8 mouse cellular contexts compared by ENCODE assay signal in genomic region chr11:3761775-3762501, GRCm38 (mm10).
DNase-seq lines count a peak whose midpoint lies in the region; ATAC-seq and TF ChIP-seq lines count a peak whose summit lies in the region.

No protein-coding gene starts in this region.

- H3K36me3 ChIP-seq in embryonic facial prominence, embryonic 14.5 days (ENCODE audit: control insufficient read depth, insufficient read depth, low read length): no peaks in the 10 kb centered on the region
- no peaks in the 10 kb centered on the region for H3K36me3 ChIP-seq in intestine, embryonic 16.5 days (ENCODE audit: control insufficient read depth, insufficient read depth, low read length)
- 0 out of 2 replicates have a peak, but pooled peaks cover 2% of the 10 kb centered on the region for H3K36me3 ChIP-seq in midbrain, embryonic 16.5 days (ENCODE audit: control insufficient read depth, insufficient read depth, low read length)

- peak overlapping the region; percentile 84 for H3K27ac ChIP-seq in layer of hippocampus, adult 2 months
- H3K27ac ChIP-seq in bone marrow macrophage, adult 2 months (ENCODE audit: insufficient read depth, low read depth, low read length): no peak overlapping the region
- H3K27ac ChIP-seq in embryonic facial prominence, embryonic 14.5 days (replicated peaks; ENCODE audit: low read depth, low read length): no peak overlapping the region
- no peak overlapping the region for H3K27ac ChIP-seq in intestine, embryonic 16.5 days (ENCODE audit: low read length)
- H3K27ac ChIP-seq in midbrain, embryonic 16.5 days (ENCODE audit: low read length): peak overlapping the region; percentile 79

- no peak for TF ChIP-seq CTCF in layer of hippocampus, adult 2 months (conservative IDR thresholded peaks at IDR 0.05)
- no peak for TF ChIP-seq CTCF in bone marrow macrophage, adult 2 months (IDR thresholded peaks at IDR 0.05; ENCODE audit: low read depth, low read length)

- peak; percentile 41; the same call in 1 of the 2 replicates for ATAC-seq in embryonic facial prominence, embryonic 14.5 days (ENCODE audit: low read depth)
- peak; percentile 64 for ATAC-seq in intestine, embryonic 16.5 days
- peak; percentile 82 for ATAC-seq in midbrain, embryonic 16.5 days
- ATAC-seq in activated CD4-positive, CD25-positive, alpha-beta regulatory T cell, adult 4 months: no peak

- WGBS in embryonic facial prominence, embryonic 14.5 days: 1% methylated on average over 28 of the region's 90 CpGs
- WGBS in intestine, embryonic 16.5 days: under 1% methylated on average over 89 of the region's 90 CpGs
- WGBS in midbrain, embryonic 16.5 days: under 1% methylated on average over 79 of the region's 90 CpGs

- peak overlapping the region; percentile 61 for H3K4me3 ChIP-seq in layer of hippocampus, adult 2 months
- H3K4me3 ChIP-seq in bone marrow macrophage, adult 2 months (ENCODE audit: insufficient read depth, low read length): peak overlapping the region; percentile 34
- H3K4me3 ChIP-seq in embryonic facial prominence, embryonic 14.5 days (ENCODE audit: low read depth, low read length): peak overlapping the region; percentile 63
- peak overlapping the region; percentile 60 for H3K4me3 ChIP-seq in intestine, embryonic 16.5 days (ENCODE audit: low read length)
- H3K4me3 ChIP-seq in midbrain, embryonic 16.5 days (ENCODE audit: low read depth, low read length): peak overlapping the region; percentile 73

- no peak for TF ChIP-seq POLR2A in bone marrow macrophage, adult 2 months (IDR thresholded peaks at IDR 0.05; ENCODE audit: borderline replicate concordance, low read depth, low read length)

- H3K4me1 ChIP-seq in bone marrow macrophage, adult 2 months (ENCODE audit: control insufficient read depth, insufficient read depth, low read length): no peaks in the 10 kb centered on the region
- H3K4me1 ChIP-seq in embryonic facial prominence, embryonic 14.5 days (ENCODE audit: control insufficient read depth, insufficient read depth, low read length): 0 out of 2 replicates have a peak, but pooled peaks cover 5% of the 10 kb centered on the region
- H3K4me1 ChIP-seq in intestine, embryonic 16.5 days (ENCODE audit: control insufficient read depth, insufficient read depth, low read length): peaks cover 8% of the 10 kb centered on the region; the same call in 1 of the 2 replicates
- H3K4me1 ChIP-seq in midbrain, embryonic 16.5 days (ENCODE audit: control insufficient read depth, insufficient read depth, low read length): peaks cover 6% of the 10 kb centered on the region; the same call in 1 of the 2 replicates

- peaks cover 25% of the 10 kb centered on the region for H3K27me3 ChIP-seq in embryonic facial prominence, embryonic 14.5 days (replicated peaks; ENCODE audit: control insufficient read depth, insufficient read depth, low read length)
- H3K27me3 ChIP-seq in intestine, embryonic 16.5 days (replicated peaks; ENCODE audit: control insufficient read depth, insufficient read depth, low read length): peaks cover 35% of the 10 kb centered on the region
- H3K27me3 ChIP-seq in midbrain, embryonic 16.5 days (ENCODE audit: control insufficient read depth, insufficient read depth, low read depth, low read length): no peaks in the 10 kb centered on the region

- H3K4me2 ChIP-seq in embryonic facial prominence, embryonic 14.5 days (ENCODE audit: low read depth, low read length): peak overlapping the region; percentile 97
- peak overlapping the region; percentile 83 for H3K4me2 ChIP-seq in intestine, embryonic 16.5 days (ENCODE audit: low read depth, low read length)
- H3K4me2 ChIP-seq in midbrain, embryonic 16.5 days (ENCODE audit: low read length): peak overlapping the region; percentile 97

- H3K9ac ChIP-seq in embryonic facial prominence, embryonic 14.5 days (ENCODE audit: low read depth, low read length): peak overlapping the region; percentile 76
- H3K9ac ChIP-seq in intestine, embryonic 16.5 days (ENCODE audit: low read depth, low read length): peak overlapping the region; percentile 62
- peak overlapping the region; percentile 91 for H3K9ac ChIP-seq in midbrain, embryonic 16.5 days (ENCODE audit: low read depth, low read length)

- H3K9me3 ChIP-seq in embryonic facial prominence, embryonic 14.5 days (ENCODE audit: control insufficient read depth, low read length): no peaks in the 10 kb centered on the region
- H3K9me3 ChIP-seq in intestine, embryonic 16.5 days (ENCODE audit: control insufficient read depth, low read length): no peaks in the 10 kb centered on the region
- no peaks in the 10 kb centered on the region for H3K9me3 ChIP-seq in midbrain, embryonic 16.5 days (replicated peaks; ENCODE audit: control insufficient read depth, low read length, poor library complexity, severe bottlenecking)

- no peak for DNase-seq in layer of hippocampus, adult 2 months (ENCODE audit: low spot score in 2 of 2)
- DNase-seq in layer of hippocampus, adult 9-10 months (ENCODE audit: low spot score): no peak
- no peak for DNase-seq in embryonic facial prominence, embryonic 14.5 days (ENCODE audit: low spot score)
- DNase-seq in T-cell, adult 2 months (ENCODE audit: low spot score): no peak

Comparison
In these comparisons a context has a peak if more than half of its experiments do, and no peak if none do; other contexts are left out.
1. H3K27ac ChIP-seq: peak in layer of hippocampus, adult 2 months (single experiment) and midbrain, embryonic 16.5 days (single experiment); none in bone marrow macrophage, adult 2 months (single experiment), embryonic facial prominence, embryonic 14.5 days (single experiment) and intestine, embryonic 16.5 days (single experiment).
2. Peak in every context shown above with its lines, with median percentiles within 50 percentile points of each other: H3K4me3 ChIP-seq, H3K4me2 ChIP-seq and H3K9ac ChIP-seq.